Mouse (Mus musculus): ENCODE measurements around the gene Fgfr2. TPM values are rescaled to one million over a fixed set of nuclear protein-coding genes. Genes with fewer than 3 reads are reported as not detected.

The Fgfr2 gene
- polyA plus RNA-seq, 1 experiment, result 1.7 TPM

DNA sequence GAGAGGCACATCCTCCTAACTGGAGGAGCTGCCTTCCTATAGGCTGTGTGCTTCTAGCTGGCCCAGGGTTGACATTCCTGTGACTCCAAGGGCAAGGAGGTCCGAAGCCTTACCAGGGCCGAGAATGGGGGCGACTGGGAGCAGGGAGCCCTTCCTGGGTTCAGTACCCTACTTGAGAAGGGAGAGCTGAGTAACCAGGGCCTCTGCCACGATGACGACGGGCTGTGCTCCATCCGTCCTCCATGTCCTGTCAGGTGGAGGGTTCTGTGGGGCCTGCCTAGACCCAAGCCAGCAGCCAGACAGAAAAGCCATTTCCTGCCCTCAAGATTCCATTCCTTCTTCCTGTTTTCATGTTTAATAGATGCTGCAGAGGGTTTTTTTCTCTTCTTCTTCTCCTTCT, 463.5 kb downstream of the Fgfr2 start:
- Histone ChIP-seq H3K79me2 (ENCODE audit: control insufficient read depth, insufficient read depth) (no peaks in the 10 kb centered on the region), H3ac (ENCODE audit: control insufficient read depth, insufficient read length, low read depth) (no peak overlapping the region), H3K79me3 (ENCODE audit: low read depth) (no peaks in the 10 kb centered on the region), H3K27me3 (ENCODE audit: control insufficient read depth, insufficient read depth, insufficient read length) (no peaks in the 10 kb centered on the region), H3K36me3 (ENCODE audit: control insufficient read depth, insufficient read depth) (no peaks in the 10 kb centered on the region), H3K4me3 (ENCODE audit: insufficient read depth, poor library complexity, severe bottlenecking) (no peak overlapping the region)
- no peak for TF ChIP-seq FOSL1 (IDR thresholded peaks at IDR 0.05; ENCODE audit: insufficient read depth, low read length, poor library complexity, severe bottlenecking)

DNA sequence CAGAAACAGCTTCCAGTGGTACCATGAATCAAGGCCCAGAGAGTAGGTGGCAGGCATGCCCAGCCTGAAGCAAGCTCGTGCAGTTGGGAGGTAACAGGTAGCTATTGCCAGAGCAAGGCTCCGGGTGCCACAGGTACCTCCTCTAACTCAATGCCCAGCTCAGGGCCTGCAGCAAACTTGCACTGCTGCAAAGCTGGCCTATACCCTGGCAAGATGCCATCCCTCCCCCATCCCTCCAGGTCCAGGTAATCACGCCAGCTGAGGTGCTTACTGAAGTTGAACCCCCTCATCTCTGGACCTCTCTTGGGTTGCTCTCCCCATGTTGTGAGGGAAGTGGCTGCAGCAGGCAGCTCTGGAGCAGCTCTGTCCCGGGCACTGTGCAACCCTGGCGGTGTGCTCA, 464.5 kb downstream of the Fgfr2 start:
- H3ac ChIP-seq (ENCODE audit: control insufficient read depth, insufficient read length, low read depth), result no peak overlapping the region
- H3K4me3 ChIP-seq (ENCODE audit: insufficient read depth, poor library complexity, severe bottlenecking), result no peak overlapping the region
- H3K79me2 ChIP-seq (ENCODE audit: control insufficient read depth, insufficient read depth), result no peaks in the 10 kb centered on the region
- TF ChIP-seq USF1 (IDR thresholded peaks at IDR 0.05; ENCODE audit: low read depth) (no peak), CTCF (IDR thresholded peaks at IDR 0.05; ENCODE audit: control insufficient read depth, insufficient read depth, insufficient read length) (no peak), CEBPB (IDR thresholded peaks at IDR 0.05; ENCODE audit: low read depth) (no peak), MYOD1 (IDR thresholded peaks at IDR 0.05; ENCODE audit: control insufficient read depth, insufficient read length, low read depth) (no peak), MYOG (IDR thresholded peaks at IDR 0.05; ENCODE audit: control insufficient read depth, extremely low read depth, insufficient read length) (no peak), MAX (IDR thresholded peaks at IDR 0.05) (no peak), FOSL1 (IDR thresholded peaks at IDR 0.05; ENCODE audit: insufficient read depth, low read length, poor library complexity, severe bottlenecking) (no peak)
- H3K27me3 ChIP-seq (ENCODE audit: control insufficient read depth, insufficient read depth, insufficient read length), result no peaks in the 10 kb centered on the region
- no peaks in the 10 kb centered on the region for H3K79me3 ChIP-seq (ENCODE audit: low read depth)
- H3K36me3 ChIP-seq (ENCODE audit: control insufficient read depth, insufficient read depth), result no peaks in the 10 kb centered on the region

DNA sequence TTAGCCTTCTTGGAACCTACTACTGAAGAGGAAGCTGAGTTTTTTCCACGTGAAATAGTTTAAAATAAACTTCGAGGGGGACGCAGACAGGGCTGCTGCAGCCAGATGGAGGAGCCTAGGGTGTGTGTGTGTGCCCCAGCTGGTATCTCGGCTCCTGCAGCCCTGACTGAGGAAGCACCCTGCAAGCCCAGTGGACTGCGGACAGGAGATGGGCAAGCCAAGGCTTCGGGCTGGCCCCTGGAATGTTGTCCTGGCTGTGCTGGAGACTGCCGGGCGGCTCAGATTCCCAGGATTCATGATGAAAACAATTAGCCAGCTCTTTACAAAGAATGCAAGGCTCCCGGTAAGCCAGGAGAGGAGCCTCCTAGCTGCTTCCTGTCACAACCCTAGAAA, 465.1 kb downstream of the Fgfr2 start:
- H3K27me3 ChIP-seq (ENCODE audit: control insufficient read depth, insufficient read depth, insufficient read length), result no peaks in the 10 kb centered on the region
- TF ChIP-seq CEBPB (IDR thresholded peaks at IDR 0.05; ENCODE audit: low read depth), result no peak
- no peak for TF ChIP-seq USF1 (IDR thresholded peaks at IDR 0.05; ENCODE audit: low read depth)
- TF ChIP-seq MYOD1 (IDR thresholded peaks at IDR 0.05; ENCODE audit: control insufficient read depth, insufficient read length, low read depth), result no peak
- no peak for TF ChIP-seq MYOG (IDR thresholded peaks at IDR 0.05; ENCODE audit: control insufficient read depth, extremely low read depth, insufficient read length)
- no peaks in the 10 kb centered on the region for H3K79me2 ChIP-seq (ENCODE audit: control insufficient read depth, insufficient read depth)
- H3K36me3 ChIP-seq (ENCODE audit: control insufficient read depth, insufficient read depth), result no peaks in the 10 kb centered on the region
- H3K79me3 ChIP-seq (ENCODE audit: low read depth), result no peaks in the 10 kb centered on the region
- H3K4me3 ChIP-seq (ENCODE audit: insufficient read depth, poor library complexity, severe bottlenecking), result no peak overlapping the region
- peak overlapping the region; percentile 18 for H3ac ChIP-seq (ENCODE audit: control insufficient read depth, insufficient read length, low read depth)

DNA sequence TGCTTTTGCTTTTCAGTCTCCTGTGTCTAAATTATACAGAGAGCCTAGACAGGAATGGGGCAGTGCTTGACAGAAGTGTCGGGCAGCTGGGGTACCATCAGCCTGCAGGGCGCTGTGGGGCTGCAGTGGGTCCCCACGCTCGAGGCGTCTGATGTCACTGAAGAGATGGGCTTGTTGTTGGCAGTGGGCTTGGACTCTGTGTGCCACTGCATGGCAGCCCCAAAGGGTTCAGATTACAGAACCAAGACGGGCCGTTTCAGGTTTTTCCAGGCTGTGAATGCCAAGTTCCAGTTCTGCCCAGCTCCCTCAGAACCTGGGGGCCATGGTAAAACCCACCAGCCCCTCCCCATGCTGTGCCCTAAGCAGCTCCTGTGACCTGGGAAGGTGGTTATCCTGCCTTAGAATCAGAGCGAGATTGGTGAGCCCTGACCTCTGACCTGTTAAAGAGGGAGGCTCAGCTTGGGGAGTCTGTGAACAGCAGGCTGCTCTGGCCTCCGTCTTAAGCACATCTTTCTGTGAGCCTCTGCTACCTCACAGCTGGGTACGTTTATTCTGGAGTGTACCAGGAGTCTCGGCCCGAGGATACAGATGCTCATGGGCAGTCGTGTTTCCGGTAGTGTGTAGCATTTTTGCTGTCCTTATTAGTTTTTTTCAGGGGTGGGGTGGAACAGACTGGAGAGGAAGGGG, 465.6 kb downstream of the Fgfr2 start:
- H3K36me3 ChIP-seq (ENCODE audit: control insufficient read depth, insufficient read depth), result no peaks in the 10 kb centered on the region
- H3ac ChIP-seq (ENCODE audit: control insufficient read depth, insufficient read length, low read depth), result no peak overlapping the region
- no peak for TF ChIP-seq MAX (IDR thresholded peaks at IDR 0.05)
- TF ChIP-seq FOSL1 (IDR thresholded peaks at IDR 0.05; ENCODE audit: insufficient read depth, low read length, poor library complexity, severe bottlenecking), result no peak
- no peak for TF ChIP-seq CTCF (IDR thresholded peaks at IDR 0.05; ENCODE audit: control insufficient read depth, insufficient read depth, insufficient read length)
- no peak for TF ChIP-seq MYOD1 (IDR thresholded peaks at IDR 0.05; ENCODE audit: control insufficient read depth, insufficient read length, low read depth)
- TF ChIP-seq USF1 (IDR thresholded peaks at IDR 0.05; ENCODE audit: low read depth), result no peak
- no peak for TF ChIP-seq CEBPB (IDR thresholded peaks at IDR 0.05; ENCODE audit: low read depth)
- TF ChIP-seq MYOG (IDR thresholded peaks at IDR 0.05; ENCODE audit: control insufficient read depth, extremely low read depth, insufficient read length), result no peak
- H3K79me2 ChIP-seq (ENCODE audit: control insufficient read depth, insufficient read depth), result no peaks in the 10 kb centered on the region
- H3K79me3 ChIP-seq (ENCODE audit: low read depth), result no peaks in the 10 kb centered on the region
- H3K27me3 ChIP-seq (ENCODE audit: control insufficient read depth, insufficient read depth, insufficient read length), result peaks cover 3% of the 10 kb centered on the region
- no peak overlapping the region for H3K4me3 ChIP-seq (ENCODE audit: insufficient read depth, poor library complexity, severe bottlenecking)

DNA sequence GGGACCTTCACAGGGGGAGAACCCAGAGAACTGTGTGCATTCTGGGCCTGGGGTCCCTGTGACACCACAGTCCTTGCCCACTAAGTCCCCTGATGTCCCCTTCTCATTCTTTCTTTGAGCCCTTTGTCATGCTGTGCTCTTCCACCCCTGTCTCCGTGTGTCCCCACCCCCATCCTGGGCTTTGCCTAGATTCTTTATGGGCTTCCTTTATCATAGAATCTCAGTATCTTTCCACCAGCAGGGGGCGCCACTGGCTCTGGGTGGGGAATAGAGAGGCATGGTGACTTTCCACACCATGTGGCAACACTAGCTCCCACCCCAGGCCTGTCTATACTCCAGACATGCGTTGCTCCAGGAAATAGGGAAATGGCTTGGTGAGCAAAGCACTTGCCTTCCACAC, 466.6 kb downstream of the Fgfr2 start:
- no peaks in the 10 kb centered on the region for H3K36me3 ChIP-seq (ENCODE audit: control insufficient read depth, insufficient read depth)
- TF ChIP-seq MAX (IDR thresholded peaks at IDR 0.05), result no peak
- TF ChIP-seq CTCF (IDR thresholded peaks at IDR 0.05; ENCODE audit: control insufficient read depth, insufficient read depth, insufficient read length), result peak; percentile 29
- H3K79me3 ChIP-seq (ENCODE audit: low read depth), result no peaks in the 10 kb centered on the region
- H3K79me2 ChIP-seq (ENCODE audit: control insufficient read depth, insufficient read depth), result no peaks in the 10 kb centered on the region
- H3K4me3 ChIP-seq (ENCODE audit: insufficient read depth, poor library complexity, severe bottlenecking), result no peak overlapping the region
- H3K27me3 ChIP-seq (ENCODE audit: control insufficient read depth, insufficient read depth, insufficient read length), result peaks cover 4% of the 10 kb centered on the region
- H3ac ChIP-seq (ENCODE audit: control insufficient read depth, insufficient read length, low read depth), result no peak overlapping the region

DNA sequence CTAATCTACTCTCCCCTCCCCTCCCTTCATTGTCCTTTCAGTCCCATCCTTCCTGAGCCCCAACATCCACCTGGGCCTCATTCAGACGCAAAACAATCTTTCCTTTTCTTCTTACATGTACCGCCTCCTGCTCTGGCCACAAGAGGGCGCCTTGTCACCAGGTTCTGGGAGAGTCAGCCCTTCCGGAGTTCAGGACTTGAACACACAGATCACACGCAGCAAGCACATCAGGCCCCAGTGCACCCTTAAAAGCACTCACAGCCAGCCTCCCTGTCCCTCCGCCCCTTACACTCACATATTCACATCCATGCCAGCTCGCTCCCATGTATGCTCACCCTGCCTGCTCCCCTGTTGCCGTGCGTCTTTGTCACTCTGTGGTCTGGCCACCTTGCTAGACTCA, 467.1 kb downstream of the Fgfr2 start:
- H3ac ChIP-seq (ENCODE audit: control insufficient read depth, insufficient read length, low read depth), result no peak overlapping the region
- H3K27me3 ChIP-seq (ENCODE audit: control insufficient read depth, insufficient read depth, insufficient read length), result peaks cover 6% of the 10 kb centered on the region
- H3K79me3 ChIP-seq (ENCODE audit: low read depth), result no peaks in the 10 kb centered on the region
- no peak overlapping the region for H3K4me3 ChIP-seq (ENCODE audit: insufficient read depth, poor library complexity, severe bottlenecking)
- H3K79me2 ChIP-seq (ENCODE audit: control insufficient read depth, insufficient read depth), result no peaks in the 10 kb centered on the region
- H3K36me3 ChIP-seq (ENCODE audit: control insufficient read depth, insufficient read depth), result no peaks in the 10 kb centered on the region
- no peak for TF ChIP-seq CEBPB (IDR thresholded peaks at IDR 0.05; ENCODE audit: low read depth)
- TF ChIP-seq USF1 (IDR thresholded peaks at IDR 0.05; ENCODE audit: low read depth), result no peak
- no peak for TF ChIP-seq FOSL1 (IDR thresholded peaks at IDR 0.05; ENCODE audit: insufficient read depth, low read length, poor library complexity, severe bottlenecking)
- TF ChIP-seq CTCF (IDR thresholded peaks at IDR 0.05; ENCODE audit: control insufficient read depth, insufficient read depth, insufficient read length), result peak; percentile 61
- TF ChIP-seq MYOG (IDR thresholded peaks at IDR 0.05; ENCODE audit: control insufficient read depth, extremely low read depth, insufficient read length), result no peak
- no peak for TF ChIP-seq MYOD1 (IDR thresholded peaks at IDR 0.05; ENCODE audit: control insufficient read depth, insufficient read length, low read depth)
